Mouse (Mus musculus) small intestine, adult 2 months (tissue): ENCODE measurements around the gene Olfr1189. TPM values are rescaled to one million over a fixed set of nuclear protein-coding genes. Genes with fewer than 3 reads are reported as not detected.
"Not testable (repeated sequence)": the region's sequence is repeated elsewhere in the genome, so short reads cannot be mapped to it uniquely, and the experiment has no call there.

Experiments used
- H3K27ac ChIP-seq: fragments of 200-500 bp; 2 replicates; pipeline ENCODE4 v1.5.1; 2012; ENCODE audit warnings: low read depth, low read length, control low read depth, inconsistent platforms; ENCODE audit not compliant: insufficient read depth
- H3K27me3 ChIP-seq: fragments of 200-500 bp; 2 replicates; pipeline ENCODE4 v1.6.1; 2012; ENCODE audit warnings: mild to moderate bottlenecking, moderate library complexity, low read length, inconsistent platforms; ENCODE audit not compliant: control insufficient read depth, insufficient read depth
- H3K36me3 ChIP-seq: fragments of 200-500 bp; 2 replicates; pipeline ENCODE4 v1.6.1; 2012; ENCODE audit warnings: mild to moderate bottlenecking, low read length, control low read depth, inconsistent platforms; ENCODE audit not compliant: control insufficient read depth, insufficient read depth
- H3K4me1 ChIP-seq: fragments of 200-500 bp; 2 replicates; pipeline ENCODE4 v1.6.1; 2012; ENCODE audit warnings: low read length, inconsistent platforms, mixed read lengths; ENCODE audit not compliant: control insufficient read depth, insufficient read depth, insufficient read length
- H3K4me3 ChIP-seq: fragments of 200-500 bp; 2 replicates; pipeline ENCODE4 v1.5.1; 2012; ENCODE audit warnings: low read depth, mild to moderate bottlenecking, control low read depth, inconsistent platforms, low read length, moderate library complexity
- CTCF ChIP-seq: fragments of 200-500 bp; IDR thresholded peaks from 2 replicates; pipeline ENCODE4 v1.5.1; 2012; ENCODE audit warnings: low read depth, mild to moderate bottlenecking, control low read depth, inconsistent platforms, low read length, moderate library complexity, mixed read lengths; ENCODE audit not compliant: insufficient replicate concordance, insufficient read length; ENCODE audit errors: extremely low read depth
- POLR2A ChIP-seq: fragments of 200-500 bp; IDR thresholded peaks from 2 replicates; pipeline ENCODE4 v1.6.1; 2012; ENCODE audit warnings: low read depth, mild to moderate bottlenecking, control low read depth, inconsistent platforms, low read length, moderate library complexity
- WGBS: fragments of 180-500 bp; shearing (Covaris S2); methylation state at CpG from one replicate; pipeline ENCODE4 v1.1.7; 2018; 5-methylcytosine and 5-hydroxymethylcytosine counted together
- polyA plus RNA-seq: library from polyadenylated mRNA; depleted of rRNA; stranded (reverse); fragments of >200 nt; gene quantifications from 2 replicates; pipeline ENCODE4 v1.2.3, GENCODE M21; 2012; rRNA removed

The Olfr1189 gene
- not detected in 2 replicates for polyA plus RNA-seq

DNA sequence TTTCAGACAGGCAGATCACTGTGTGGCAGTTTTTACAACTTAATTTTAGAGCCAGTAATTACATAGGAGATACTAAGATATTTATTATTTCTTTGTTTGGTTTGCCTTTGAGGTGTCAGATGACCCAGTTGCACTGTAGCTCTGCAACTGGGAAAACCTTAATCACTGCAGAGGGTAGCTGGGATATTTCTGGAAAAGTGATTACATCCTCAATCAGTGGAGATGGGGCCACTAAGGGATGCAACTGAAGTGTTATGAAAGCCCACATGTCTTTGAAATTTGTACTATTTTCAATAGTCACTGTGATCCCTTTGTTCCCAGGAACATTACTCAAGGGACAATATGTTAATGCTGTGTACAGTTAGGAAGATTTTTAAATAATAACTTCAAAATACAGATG is at the start of gene Olfr1189:
Gene Olfr1189 (plus strand): TSS at position 301 of the 400 bp plus-strand sequence.
- Histone ChIP-seq H3K27me3 (no peaks in the 10 kb centered on the region), H3K27ac (no peak within 1 kb of the TSS), H3K36me3 (no peaks in the 10 kb centered on the region), H3K4me1 (no peaks in the 10 kb centered on the region), H3K4me3 (no peak within 1 kb of the TSS)
- TF ChIP-seq CTCF = no peak
- TF ChIP-seq POLR2A = no peak

DNA sequence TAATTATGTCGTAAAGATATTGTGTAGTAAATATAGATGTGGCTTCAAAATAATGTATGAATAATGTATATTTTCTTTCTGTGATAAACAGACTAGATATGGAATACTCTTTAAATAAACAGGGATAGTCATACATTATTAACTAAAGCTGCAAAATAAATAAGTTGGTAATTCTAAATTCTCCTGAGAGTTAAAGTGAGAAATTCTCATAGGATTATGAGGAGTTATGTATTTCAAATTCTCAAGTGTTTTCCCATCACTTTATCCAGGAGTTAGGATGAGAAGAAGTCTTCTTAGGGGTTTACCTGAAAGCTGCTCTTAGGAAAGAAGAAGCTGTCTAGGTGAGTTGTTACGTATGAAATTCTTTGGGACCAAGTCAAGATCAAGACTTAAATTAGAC is 29.6 kb upstream of the Olfr1189 start, which contains the start of gene Olfr1188:
Gene Olfr1188 (plus strand): TSS at position 301 of the 400 bp plus-strand sequence.
- H3K4me1 ChIP-seq = no peaks in the 10 kb centered on the region
- H3K27me3 ChIP-seq = no peaks in the 10 kb centered on the region
- WGBS = 83% methylated on average over 2 of the region's 2 CpGs
- no peak within 1 kb of the TSS for H3K4me3 ChIP-seq
- TF ChIP-seq CTCF (no peak), POLR2A (no peak)
- no peaks in the 10 kb centered on the region for H3K36me3 ChIP-seq
- no peak within 1 kb of the TSS for H3K27ac ChIP-seq

DNA sequence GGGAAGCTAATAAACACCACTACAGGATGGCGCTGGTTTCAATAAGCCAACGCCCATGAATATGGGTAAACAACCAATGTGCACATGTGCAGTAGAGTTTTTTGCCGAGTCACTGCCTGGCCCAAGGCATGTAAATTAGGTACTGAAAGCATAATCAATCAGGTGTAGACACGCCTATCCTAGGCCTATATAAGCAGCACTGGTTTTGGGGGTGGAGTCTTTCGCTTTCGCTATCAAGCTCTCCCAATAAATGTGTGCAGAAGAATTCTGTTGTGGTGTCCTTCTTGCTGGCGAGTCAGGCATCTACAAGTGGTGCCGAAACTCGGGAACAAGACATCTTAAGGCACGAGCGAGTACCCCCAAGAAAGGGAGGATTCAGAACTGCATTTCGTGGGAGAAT is 13.6 kb upstream of the Olfr1189 start:
- H3K4me3 ChIP-seq = not testable (repeated sequence)
- 85% methylated on average over 12 of the region's 12 CpGs for WGBS

DNA sequence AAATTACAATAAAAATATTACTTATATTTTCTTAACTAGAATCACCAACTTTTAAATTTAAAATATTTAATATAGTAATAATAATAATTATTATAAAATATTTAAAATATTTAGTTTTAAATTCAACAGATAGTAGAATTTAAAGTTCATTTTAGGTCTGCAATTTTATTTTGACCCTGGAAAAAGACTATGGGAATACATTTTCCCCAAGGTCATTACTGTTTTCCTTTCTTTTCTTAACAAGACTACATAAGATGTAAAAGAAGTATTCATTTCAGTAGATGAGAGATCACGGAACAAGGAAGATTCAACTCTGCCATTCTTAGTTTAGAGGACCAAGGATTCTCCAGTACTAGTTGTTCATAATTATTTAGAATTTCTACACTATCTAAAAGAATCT is 54.0 kb downstream of the Olfr1189 start, which contains the start of gene Olfr1191-ps1:
Gene Olfr1191-ps1 (plus strand): TSS at position 301 of the 400 bp plus-strand sequence.
- WGBS = 83% methylated on average over 1 of the region's 1 CpGs
- H3K4me1 ChIP-seq, H3K27me3 ChIP-seq, H3K4me3 ChIP-seq, H3K27ac ChIP-seq, H3K36me3 ChIP-seq: not testable (repeated sequence)

More for the DNA sequence above, 13.6 kb upstream of the Olfr1189 start:
- H3K36me3 ChIP-seq, H3K27me3 ChIP-seq, H3K4me1 ChIP-seq, H3K27ac ChIP-seq: not testable (repeated sequence)

Other genes starting within 250 kb of the Olfr1189 start
- not detected in 2 replicates for gene Olfr1176, start 249.7 kb upstream of the Olfr1189 start, polyA plus RNA-seq
- not detected in 2 replicates for gene Olfr1177-ps, start 240.0 kb upstream of the Olfr1189 start, polyA plus RNA-seq
- gene Olfr1178, start 199.4 kb upstream of the Olfr1189 start, polyA plus RNA-seq = not detected in 2 replicates
- not detected in 2 replicates for gene Olfr1179, start 180.0 kb upstream of the Olfr1189 start, polyA plus RNA-seq
- gene Olfr1180, start 167.3 kb upstream of the Olfr1189 start, polyA plus RNA-seq = not detected in 2 replicates
- not detected in 2 replicates for gene Olfr1181, start 160.3 kb upstream of the Olfr1189 start, polyA plus RNA-seq
- gene Gm13757, start 137.3 kb upstream of the Olfr1189 start, polyA plus RNA-seq = not detected in 2 replicates
- not detected in 2 replicates for gene Olfr1183, start 131.6 kb upstream of the Olfr1189 start, polyA plus RNA-seq
- not detected in 2 replicates for gene Olfr1184, start 102.9 kb upstream of the Olfr1189 start, polyA plus RNA-seq
- not detected in 2 replicates for gene Olfr1185-ps1, start 93.1 kb upstream of the Olfr1189 start, polyA plus RNA-seq
- not detected in 2 replicates for gene Olfr1186, start 67.9 kb upstream of the Olfr1189 start, polyA plus RNA-seq
- gene Olfr1188, start 29.5 kb upstream of the Olfr1189 start, polyA plus RNA-seq = not detected in 2 replicates
- gene Olfr1191-ps1, start 54.1 kb downstream of the Olfr1189 start, polyA plus RNA-seq = not detected in 2 replicates
- not detected in 2 replicates for gene Olfr1192-ps1, start 62.1 kb downstream of the Olfr1189 start, polyA plus RNA-seq
- gene Olfr1193, start 89.2 kb downstream of the Olfr1189 start, polyA plus RNA-seq = not detected in 2 replicates
- gene Olfr1195, start 102.7 kb downstream of the Olfr1189 start, polyA plus RNA-seq = not detected in 2 replicates
- gene Olfr1196, start 118.1 kb downstream of the Olfr1189 start, polyA plus RNA-seq = not detected in 2 replicates
- not detected in 2 replicates for gene Olfr1197, start 145.9 kb downstream of the Olfr1189 start, polyA plus RNA-seq
- gene Olfr1198, start 164.9 kb downstream of the Olfr1189 start, polyA plus RNA-seq = not detected in 2 replicates
- gene Olfr1199, start 174.0 kb downstream of the Olfr1189 start, polyA plus RNA-seq = not detected in 2 replicates
- not detected in 2 replicates for gene Olfr1200, start 184.0 kb downstream of the Olfr1189 start, polyA plus RNA-seq
- gene Olfr1201, start 206.6 kb downstream of the Olfr1189 start, polyA plus RNA-seq = not detected in 2 replicates
- gene Olfr1202, start 228.0 kb downstream of the Olfr1189 start, polyA plus RNA-seq = not detected in 2 replicates
- not detected in 2 replicates for gene Olfr1205, start 243.3 kb downstream of the Olfr1189 start, polyA plus RNA-seq